Mouse (Mus musculus): ENCODE data around the gene Agap1.

Gene Agap1

GRCm38 (mm10) chr1:89550061-89550869, 95.7 kb downstream of the Agap1 start:
- DNase-seq, result peak; percentile 43 to 48

- no peak for DNase-seq
Measured at GRCm38 (mm10) chr1:89552470-89552869, 97.9 kb downstream of the Agap1 start.

GRCm38 (mm10) chr1:89553791-89554190, 99.2 kb downstream of the Agap1 start:
- DNase-seq, result no peak

- no peak for DNase-seq
Measured at GRCm38 (mm10) chr1:89554969-89555856, 100.6 kb downstream of the Agap1 start.

- peak; percentile 50 to 51 for DNase-seq
Measured at GRCm38 (mm10) chr1:89556006-89556405, 101.4 kb downstream of the Agap1 start.

- DNase-seq, result no peak
Measured at GRCm38 (mm10) chr1:89557401-89557800, 102.8 kb downstream of the Agap1 start.

- DNase-seq, result peak; percentile 38 to 67
Measured at GRCm38 (mm10) chr1:89558080-89558479, 103.5 kb downstream of the Agap1 start.

- no peak for DNase-seq
Measured at GRCm38 (mm10) chr1:89563399-89563798, 108.8 kb downstream of the Agap1 start.

GRCm38 (mm10) chr1:89566578-89567488, 112.2 kb downstream of the Agap1 start:
- peak; percentile 80 to 81 for DNase-seq

GRCm38 (mm10) chr1:89568546-89569405, 114.2 kb downstream of the Agap1 start:
- DNase-seq, result peak in 1 of 2 experiments; percentile 39

GRCm38 (mm10) chr1:89570522-89571299, 116.1 kb downstream of the Agap1 start:
- no peak for DNase-seq

GRCm38 (mm10) chr1:89573486-89573885, 118.9 kb downstream of the Agap1 start:
- DNase-seq, result no peak

GRCm38 (mm10) chr1:89574941-89575890, 120.6 kb downstream of the Agap1 start:
- peak; percentile 51 for DNase-seq

- DNase-seq, result peak; percentile 55 to 62
Measured at GRCm38 (mm10) chr1:89576174-89576890, 121.7 kb downstream of the Agap1 start.

GRCm38 (mm10) chr1:89576985-89577384, 122.4 kb downstream of the Agap1 start:
- DNase-seq, result peak; percentile 73 to 84

GRCm38 (mm10) chr1:89580031-89580998, 125.7 kb downstream of the Agap1 start:
- peak; percentile 91 to 93 for DNase-seq

- DNase-seq, result peak; percentile 73 to 74
Measured at GRCm38 (mm10) chr1:89580999-89581765, 126.6 kb downstream of the Agap1 start.
